Mouse (Mus musculus) CH12.LX (cell line): ENCODE results near the gene Tmem259. TPM values are rescaled to one million over a fixed set of nuclear protein-coding genes. Genes with fewer than 3 reads are reported as not detected.

Experiments used
- DNase-seq: peaks from one replicate; pipeline ENCODE4 v3.0.0-alpha.2; 2013; ENCODE audit errors: extremely low read depth
- H3K27ac ChIP-seq: 2 replicates; pipeline ENCODE4 v1.5.1; 2012; ENCODE audit warnings: low read depth, mild to moderate bottlenecking, control low read depth, moderate library complexity; ENCODE audit not compliant: insufficient read depth
- H3K27me3 ChIP-seq: replicated peaks from 2 replicates; pipeline ENCODE3; 2012; ENCODE audit warnings: inconsistent platforms
- H3K36me3 ChIP-seq, 2 experiments: replicated peaks in 1 of 2; 2 replicates each; pipeline versions ENCODE3 to v1.6.1; 2012; ENCODE audit warnings: inconsistent platforms in 1 of 2, low read length in 1 of 2, mild to moderate bottlenecking in 1 of 2, mixed read lengths in 1 of 2, moderate library complexity in 1 of 2; ENCODE audit not compliant: control insufficient read depth in 1 of 2, insufficient read depth in 1 of 2
- H3K4me1 ChIP-seq, 2 experiments: 2 replicates each; pipeline ENCODE4 v1.6.1; 2012; ENCODE audit warnings: inconsistent platforms in 1 of 2, moderate library complexity in 1 of 2; ENCODE audit not compliant: insufficient read depth in 2 of 2, control insufficient read depth in 1 of 2
- H3K4me2 ChIP-seq: 2 replicates; pipeline ENCODE4 v1.6.1; 2012; ENCODE audit warnings: low read depth, mild to moderate bottlenecking, control low read depth; ENCODE audit not compliant: poor library complexity, insufficient read depth, severe bottlenecking
- H3K4me3 ChIP-seq, 3 experiments: fragments of 150-350 bp in 1 of 3; sonication (generic) in 1 of 3; replicated peaks in 1 of 3; 2 replicates each; pipeline versions ENCODE3 to v1.5.1; 2011 to 2012; ENCODE audit warnings: low read depth in 2 of 3, low read length in 2 of 3, mild to moderate bottlenecking in 2 of 3, moderate library complexity in 2 of 3, control low read depth in 1 of 3, improper control_type of control experiment in 1 of 3, inconsistent platforms in 1 of 3, mixed read lengths in 1 of 3; ENCODE audit not compliant: poor library complexity in 1 of 3
- H3K79me2 ChIP-seq: replicated peaks from 2 replicates; pipeline ENCODE4 v1.6.1; 2012; ENCODE audit warnings: mild to moderate bottlenecking, moderate library complexity; ENCODE audit not compliant: control insufficient read depth, poor library complexity, insufficient read depth, severe bottlenecking; ENCODE audit errors: extremely low read depth
- H3K9ac ChIP-seq: 2 replicates; pipeline ENCODE4 v1.6.1; 2012; ENCODE audit warnings: low read depth, mild to moderate bottlenecking, control low read depth, moderate library complexity; ENCODE audit not compliant: insufficient read depth
- H3K9me3 ChIP-seq: replicated peaks from 2 replicates; pipeline ENCODE3; 2012; ENCODE audit warnings: low read length, inconsistent platforms, mixed read lengths
- CHD1 ChIP-seq: IDR thresholded peaks from 2 replicates; pipeline ENCODE4 v1.6.1; 2012; ENCODE audit warnings: low read depth, low read length, improper control_type of control experiment, inconsistent platforms
- CHD2 ChIP-seq: IDR thresholded peaks from 2 replicates; pipeline ENCODE4 v1.6.1; 2011; ENCODE audit warnings: low read length, improper control_type of control experiment
- EP300 ChIP-seq: IDR thresholded peaks from 2 replicates; pipeline ENCODE4 v1.6.1; 2011; ENCODE audit warnings: low read length, improper control_type of control experiment
- ETS1 ChIP-seq: conservative IDR thresholded peaks from 2 replicates; pipeline ENCODE4 v1.6.1; 2012; ENCODE audit warnings: low read depth, mild to moderate bottlenecking, inconsistent platforms, low read length, improper control_type of control experiment, moderate library complexity
- HCFC1 ChIP-seq: IDR thresholded peaks from 2 replicates; pipeline ENCODE4 v1.6.1; 2012; ENCODE audit warnings: low read depth, mild to moderate bottlenecking, inconsistent platforms, low read length, improper control_type of control experiment
- IRF4 ChIP-seq: IDR thresholded peaks from 2 replicates; pipeline ENCODE4 v1.6.1; 2014; ENCODE audit warnings: low read depth, mild to moderate bottlenecking, inconsistent platforms, low read length, improper control_type of control experiment
- JUN ChIP-seq: IDR thresholded peaks from 2 replicates; pipeline ENCODE4 v1.6.1; 2011; ENCODE audit warnings: low read depth, mild to moderate bottlenecking, low read length, improper control_type of control experiment, moderate library complexity; ENCODE audit not compliant: insufficient read depth
- KAT2A ChIP-seq: IDR thresholded peaks from 2 replicates; pipeline ENCODE4 v1.6.1; 2012; ENCODE audit warnings: low read length, improper control_type of control experiment, inconsistent platforms; ENCODE audit not compliant: insufficient replicate concordance
- MAFK ChIP-seq: IDR thresholded peaks from 2 replicates; pipeline ENCODE4 v1.6.1; 2011; ENCODE audit warnings: low read length, improper control_type of control experiment; ENCODE audit not compliant: insufficient replicate concordance
- MAZ ChIP-seq: IDR thresholded peaks from 2 replicates; pipeline ENCODE4 v1.6.1; 2012; ENCODE audit warnings: low read depth, mild to moderate bottlenecking, inconsistent platforms, low read length, improper control_type of control experiment, moderate library complexity
- MEF2A ChIP-seq: IDR thresholded peaks from 2 replicates; pipeline ENCODE4 v1.6.1; 2014; ENCODE audit warnings: low read depth, mild to moderate bottlenecking, inconsistent platforms, low read length, improper control_type of control experiment, borderline replicate concordance
- NELFE ChIP-seq: IDR thresholded peaks from 2 replicates; pipeline ENCODE4 v1.6.1; 2011; ENCODE audit warnings: low read depth, low read length, improper control_type of control experiment
- PAX5 ChIP-seq: IDR thresholded peaks from 2 replicates; pipeline ENCODE4 v1.6.1; 2012; ENCODE audit warnings: low read length, inconsistent platforms, mixed read lengths
- POLR2A ChIP-seq: IDR thresholded peaks from 2 replicates; pipeline ENCODE4 v1.6.1; 2011; ENCODE audit warnings: low read depth, mild to moderate bottlenecking, improper control_type of control experiment, low read length
- POLR2AphosphoS2 ChIP-seq: IDR thresholded peaks from 2 replicates; pipeline ENCODE4 v1.6.1; 2011; ENCODE audit warnings: low read depth, low read length, improper control_type of control experiment
- RAD21 ChIP-seq: IDR thresholded peaks from 2 replicates; pipeline ENCODE4 v1.6.1; 2011; ENCODE audit warnings: low read depth, mild to moderate bottlenecking, low read length, improper control_type of control experiment, moderate library complexity
- RCOR1 ChIP-seq: conservative IDR thresholded peaks from 2 replicates; pipeline ENCODE4 v1.6.1; 2012; ENCODE audit warnings: low read depth, mild to moderate bottlenecking, inconsistent platforms, low read length, improper control_type of control experiment
- SIN3A ChIP-seq: IDR thresholded peaks from 2 replicates; pipeline ENCODE4 v1.6.1; 2012; ENCODE audit warnings: low read length, improper control_type of control experiment, inconsistent platforms
- SMC3 ChIP-seq: IDR thresholded peaks from 2 replicates; pipeline ENCODE4 v1.6.1; 2011; ENCODE audit warnings: low read depth, low read length, improper control_type of control experiment
- TBP ChIP-seq: conservative IDR thresholded peaks from 2 replicates; pipeline ENCODE4 v1.6.1; 2011; ENCODE audit warnings: low read depth, low read length, improper control_type of control experiment
- TCF12 ChIP-seq: IDR thresholded peaks from 2 replicates; pipeline ENCODE4 v1.6.1; 2014; ENCODE audit warnings: low read depth, mild to moderate bottlenecking, inconsistent platforms, low read length, improper control_type of control experiment
- UBTF ChIP-seq: IDR thresholded peaks from 2 replicates; pipeline ENCODE4 v1.6.1; 2012; ENCODE audit warnings: low read depth, mild to moderate bottlenecking, inconsistent platforms, low read length, improper control_type of control experiment, moderate library complexity
- ZMIZ1 ChIP-seq: IDR thresholded peaks from 2 replicates; pipeline ENCODE4 v1.6.1; 2012; ENCODE audit warnings: low read depth, mild to moderate bottlenecking, inconsistent platforms, low read length, improper control_type of control experiment
- dilution Hi-C: fragments of 300-500 bp; cut with MboI; formaldehyde crosslinking; loops from 2 replicates; pipeline ENCODE4 v1.14.3; 2020; ENCODE audit warnings: low sequenced_read_pairs; ENCODE audit not compliant: extremely low pct_unique_long_range_greater_than_20kb, extremely low pct_ligation_motif_present
- in situ Hi-C: fragments of 300-500 bp; cut with MboI; formaldehyde crosslinking; loops from 3 replicates; pipeline ENCODE4 v1.14.3; 2019; ENCODE audit warnings: low sequenced_read_pairs, low pct_ligation_motif_present, low pct_unique_long_range_greater_than_20kb, mixed read lengths
- polyA plus RNA-seq: library from polyadenylated mRNA; unstranded; fragments of >175 nt; gene quantifications from 2 replicates; pipeline ENCODE4 v1.2.1, GENCODE M21; 2012; ENCODE audit warnings: low read depth; ENCODE audit not compliant: insufficient read length
- total RNA-seq, 2 experiments: library from RNA; depleted of rRNA; stranded (reverse); fragments of 300-350 nt in 1 of 2; fragments of >200 nt in 1 of 2; gene quantifications; 2 replicates each; pipeline ENCODE4 v1.2.3; 2012 to 2014

Gene Tmem259
- total and polyA plus RNA-seq, 3 experiments = 50.1 to 84.2 (median 71.7) TPM

- peak overlapping the region; percentile 65 for H3K27ac ChIP-seq
Observed at GRCm38 (mm10) chr10:79928907-79929701, 55.0 kb downstream of the Tmem259 start.

GRCm38 (mm10) chr10:79928030-79928694 is 56.0 kb downstream of the Tmem259 start:
- DNase-seq = peak; percentile 51
- TF ChIP-seq TCF12 = 0 out of 2 replicates have a peak, but pooled peaks have one; percentile 30
- TF ChIP-seq ETS1 = no peak
- 0 out of 2 replicates have a peak, but pooled peaks have one; percentile 2 for TF ChIP-seq MAZ
- no peak for TF ChIP-seq PAX5
- TF ChIP-seq JUN = no peak
- TF ChIP-seq MEF2A = no peak
- 0 out of 2 replicates have a peak, but pooled peaks have one; percentile 3 for TF ChIP-seq NELFE
- peak; percentile 66; the same call in 1 of the 2 replicates for TF ChIP-seq CHD2
- TF ChIP-seq HCFC1 = 0 out of 2 replicates have a peak, but pooled peaks have one; percentile 11
- peak; percentile 3; the same call in 1 of the 2 replicates for TF ChIP-seq IRF4
- TF ChIP-seq TBP = no peak
- TF ChIP-seq RAD21 = no peak
- TF ChIP-seq ZMIZ1 = no peak
- TF ChIP-seq POLR2A = peak; percentile 26; the same call in 1 of the 2 replicates
- dilution Hi-C loops = no loop called here

More at GRCm38 (mm10) chr10:79928907-79929701, 55.0 kb downstream of the Tmem259 start:
- no peak for DNase-seq
- TF ChIP-seq HCFC1 (no peak), MAFK (no peak), EP300 (no peak), IRF4 (no peak), ZMIZ1 (0 out of 2 replicates have a peak, but pooled peaks have one; percentile 24), CHD1 (no peak; the same call in 1 of the 2 replicates), POLR2A (0 out of 2 replicates have a peak, but pooled peaks have one; percentile 36), TBP (no peak), RCOR1 (no peak), CHD2 (peak; percentile 90), UBTF (no peak), SMC3 (no peak), KAT2A (no peak), SIN3A (peak; percentile 42; the same call in 1 of the 2 replicates), MAZ (0 out of 2 replicates have a peak, but pooled peaks have one; percentile 33), POLR2AphosphoS2 (no peak)
- dilution Hi-C loops (no loop called here), in situ Hi-C loops (loop anchor here (5.0 kb wide), 2 partner anchors 33 to 37 kb away; partner anchors contain the start of genes Cfd and Wdr18)
- Histone ChIP-seq H3K9me3 (no peaks in the 10 kb centered on the region), H3K4me1 (peaks cover 20 to 66% of the 10 kb centered on the region in 2 experiments), H3K27me3 (no peaks in the 10 kb centered on the region), H3K4me3 (peak overlapping the region; percentile 72 to 96 (median 91)), H3K4me2 (peak overlapping the region; percentile 78), H3K79me2 (peaks cover 72% of the 10 kb centered on the region), H3K36me3 (peaks cover 35 to 44% of the 10 kb centered on the region in 2 experiments), H3K9ac (peak overlapping the region; percentile 98)

More at GRCm38 (mm10) chr10:79928030-79928694, 56.0 kb downstream of the Tmem259 start:
- H3K4me2 ChIP-seq = peak overlapping the region; percentile 46; the same call in 1 of the 2 replicates
- peaks cover 25 to 35% of the 10 kb centered on the region in 2 experiments for H3K36me3 ChIP-seq
- peak overlapping the region; percentile 98 for H3K9ac ChIP-seq
- no peaks in the 10 kb centered on the region for H3K27me3 ChIP-seq
- in situ Hi-C loops = loop anchor here (5.0 kb wide), 2 partner anchors 34 to 36 kb away; partner anchors contain the start of genes Cfd and Wdr18
- H3K27ac ChIP-seq = peak overlapping the region; percentile 80; the same call in 1 of the 2 replicates
- H3K9me3 ChIP-seq = no peaks in the 10 kb centered on the region
- peaks cover 63% of the 10 kb centered on the region for H3K79me2 ChIP-seq
- peaks cover 10 to 66% of the 10 kb centered on the region in 2 experiments for H3K4me1 ChIP-seq
- peak overlapping the region; percentile 72 to 96 (median 91) for H3K4me3 ChIP-seq
